Mouse (Mus musculus): ENCODE results near the gene Hist1h2ac. TPM values are rescaled to one million over a fixed set of nuclear protein-coding genes. Genes with fewer than 3 reads are reported as not detected.
A peak's percentile ranks its signal among the peaks of the same experiment; 100 is the strongest.

Gene Hist1h2ac
- total and polyA plus RNA-seq, 3 experiments = 0.14 to 114 (median 0.97) TPM

DNA sequence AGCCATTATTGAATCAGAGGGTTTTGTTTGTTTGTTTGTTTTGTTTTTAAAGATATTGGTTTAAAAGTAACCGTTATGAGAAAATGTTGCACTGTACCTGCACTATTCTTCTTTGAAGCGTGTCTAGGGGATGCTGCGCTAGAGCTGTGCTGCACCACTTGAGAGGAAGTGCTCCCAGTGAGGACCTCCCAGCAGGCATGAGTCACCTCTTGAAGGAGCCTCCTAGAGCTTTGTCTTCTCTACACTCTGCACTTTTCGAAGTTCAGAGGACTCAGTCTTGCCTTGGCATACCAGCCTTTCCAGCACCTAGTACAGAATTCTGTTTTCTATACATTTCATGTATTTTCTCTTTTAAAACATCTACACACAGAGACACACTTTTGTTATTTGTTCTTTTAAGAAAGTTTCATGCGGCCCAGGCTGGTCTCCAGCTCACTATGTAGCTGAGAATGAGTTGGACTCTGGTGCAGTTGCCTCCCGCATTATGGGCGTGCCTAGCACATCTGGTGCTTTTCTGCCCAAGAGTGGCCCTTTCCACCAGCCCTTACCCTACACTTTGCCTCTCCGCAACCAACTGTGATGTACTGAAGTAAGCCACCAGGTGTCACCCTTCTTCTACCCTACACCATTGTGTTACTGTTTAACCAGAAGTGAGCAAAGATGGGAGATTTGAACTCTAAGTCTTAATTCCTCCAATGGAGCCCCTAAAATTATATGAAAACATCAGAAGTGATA, 17.2 kb upstream of the Hist1h2ac start (continued):
- peak; percentile 81 for TF ChIP-seq ZC3H11A (IDR thresholded peaks at IDR 0.05; ENCODE audit: low read depth, low read length)
- peak; percentile 45 to 97; a peak in 3 of 4 replicates for TF ChIP-seq CTCF (conservative IDR thresholded peaks at IDR 0.05 in 1 of 2, IDR thresholded peaks at IDR 0.05 in 1 of 2; ENCODE audit: low read depth in 2 of 2, low read length in 2 of 2)
- peak; percentile 31; the same call in 1 of the 2 replicates for TF ChIP-seq POLR2A (IDR thresholded peaks at IDR 0.05; ENCODE audit: low read depth, low read length)
- TF ChIP-seq JUN (IDR thresholded peaks at IDR 0.05; ENCODE audit: insufficient read depth, low read depth, low read length) = peak; percentile 22; the same call in 1 of the 2 replicates
- TF ChIP-seq POLR2AphosphoS2 (IDR thresholded peaks at IDR 0.05; ENCODE audit: low read depth, low read length) = no peak
- TF ChIP-seq CHD1 (IDR thresholded peaks at IDR 0.05; ENCODE audit: low read depth, low read length) = no peak
- no peak for TF ChIP-seq KAT2A (IDR thresholded peaks at IDR 0.05; ENCODE audit: insufficient replicate concordance, low read length)
- TF ChIP-seq HCFC1 (IDR thresholded peaks at IDR 0.05; ENCODE audit: low read depth, low read length) = peak; percentile 10; the same call in 1 of the 2 replicates
- 0 out of 2 replicates have a peak, but pooled peaks have one; percentile 46 for TF ChIP-seq MAZ (IDR thresholded peaks at IDR 0.05; ENCODE audit: low read depth, low read length)
- TF ChIP-seq TCF12 (IDR thresholded peaks at IDR 0.05; ENCODE audit: low read depth, low read length) = peak; percentile 65
- no peak for TF ChIP-seq ZMIZ1 (IDR thresholded peaks at IDR 0.05; ENCODE audit: low read depth, low read length)
- no peak; the same call in 1 of the 2 replicates for TF ChIP-seq EP300 (IDR thresholded peaks at IDR 0.05; ENCODE audit: low read length)
- TF ChIP-seq ZKSCAN1 (IDR thresholded peaks at IDR 0.05; ENCODE audit: borderline replicate concordance, low read depth, low read length) = no peak
- peak; percentile 55; the same call in 1 of the 2 replicates for TF ChIP-seq NELFE (IDR thresholded peaks at IDR 0.05; ENCODE audit: low read depth, low read length)
- TF ChIP-seq GABPA (IDR thresholded peaks at IDR 0.05; ENCODE audit: insufficient replicate concordance, low read depth, low read length) = no peak
- TF ChIP-seq JUND (conservative IDR thresholded peaks at IDR 0.05; ENCODE audit: low read depth, low read length) = peak; percentile 20; the same call in 1 of the 2 replicates
- no peak for TF ChIP-seq USF2 (conservative IDR thresholded peaks at IDR 0.05; ENCODE audit: low read depth, low read length)
- TF ChIP-seq TBP (conservative IDR thresholded peaks at IDR 0.05; ENCODE audit: low read depth, low read length) = no peak
- TF ChIP-seq MEF2A (IDR thresholded peaks at IDR 0.05; ENCODE audit: borderline replicate concordance, low read depth, low read length) = 0 out of 2 replicates have a peak, but pooled peaks have one; percentile 11
- TF ChIP-seq SIN3A (IDR thresholded peaks at IDR 0.05; ENCODE audit: low read length) = peak; percentile 77

- no peaks in the 10 kb centered on the region for H3K36me3 ChIP-seq (replicated peaks in 1 of 2; ENCODE audit: control insufficient read depth in 1 of 2, insufficient read depth in 1 of 2, low read length in 1 of 2)
- in situ Hi-C loops (cut with MboI; ENCODE audit: low pct_ligation_motif_present, low pct_unique_long_range_greater_than_20kb, low sequenced_read_pairs) (loop anchor here (5.0 kb wide), 1 partner anchor 38 kb away; the partner anchor contains the start of gene Hist1h1c), dilution Hi-C loops (cut with MboI; ENCODE audit: extremely low pct_ligation_motif_present, extremely low pct_unique_long_range_greater_than_20kb, low sequenced_read_pairs) (loop anchor here (10.0 kb wide), 1 partner anchor 45 kb away; the partner anchor contains the start of genes Hist1h2bb and Hist1h3c)
- no peak overlapping the region for H3K9ac ChIP-seq (ENCODE audit: insufficient read depth, low read depth)
- no peaks in the 10 kb centered on the region for H3K27me3 ChIP-seq (replicated peaks)
- H3K9me3 ChIP-seq (replicated peaks; ENCODE audit: low read length) = no peaks in the 10 kb centered on the region
- H3K4me3 ChIP-seq (replicated peaks in 1 of 3; ENCODE audit: low read depth in 2 of 3, low read length in 2 of 3, poor library complexity in 1 of 3) = no peak overlapping the region
- H3K4me1 ChIP-seq (ENCODE audit: control insufficient read depth in 1 of 2, insufficient read depth in 2 of 2) = peaks cover 2 to 58% of the 10 kb centered on the region in 2 experiments; a peak in 2 of 4 replicates
- no peak for DNase-seq (ENCODE audit: extremely low read depth)
- H3K79me2 ChIP-seq (replicated peaks; ENCODE audit: control insufficient read depth, extremely low read depth, insufficient read depth, poor library complexity, severe bottlenecking) = no peaks in the 10 kb centered on the region
- no peak overlapping the region for H3K4me2 ChIP-seq (ENCODE audit: insufficient read depth, low read depth, poor library complexity, severe bottlenecking)
- H3K27ac ChIP-seq (ENCODE audit: insufficient read depth, low read depth) = no peak overlapping the region
- TF ChIP-seq TCF12 (IDR thresholded peaks at IDR 0.05; ENCODE audit: low read depth, low read length) = no peak
- peak in 1 of 2 experiments; percentile 36; a peak in 3 of 4 replicates for TF ChIP-seq CTCF (conservative IDR thresholded peaks at IDR 0.05 in 1 of 2, IDR thresholded peaks at IDR 0.05 in 1 of 2; ENCODE audit: low read depth in 2 of 2, low read length in 2 of 2)
Observed at GRCm38 (mm10) chr13:23699767-23700166, 16.0 kb upstream of the Hist1h2ac start.
